Mouse (Mus musculus) stomach, postnatal 0 days (tissue): ENCODE measurements at regions not wholly inside any gene's neighbourhood (a gene's known extent, or its start where the extent isn't known, plus 50 kb on each side); places are given as distances from the start of the nearest gene placed in this dataset.

Source experiments
- CTCF ChIP-seq: IDR thresholded peaks from 2 replicates; pipeline ENCODE4 v1.5.1; 2016; ENCODE audit warnings: antibody characterized with exemption, low read depth, mild to moderate bottlenecking, moderate library complexity
- EP300 ChIP-seq: optimal IDR thresholded peaks from 2 replicates; pipeline ENCODE3; 2016; ENCODE audit warnings: antibody characterized with exemption

- TF ChIP-seq CTCF (no peak), EP300 (no peak)
These were observed 62.5 kb upstream of the Mpdz start for GRCm38 (mm10) chr4:81505096-81505495.
